23 mouse cellular contexts compared by ENCODE assay signal in genomic region chr9:62220451-62220850, GRCm38 (mm10).
A peak's percentile ranks its signal among the peaks of the same experiment; 100 is the strongest.
DNase-seq lines count a peak whose midpoint lies in the region; ATAC-seq lines count a peak whose summit lies in the region.
"Had no signal": no experiment of that assay in that cellular context is flagged by ENCODE, and none has a peak within 500 bp of the region (broad histone marks: within the 10 kb centered on the region; RNA-seq: fewer than 3 reads in every experiment).

No protein-coding gene starts in this region.

- 32% methylated on average over 5 of the region's 5 CpGs for WGBS in kidney, embryonic 15.5 days

- H3K4me2 ChIP-seq in kidney, embryonic 15.5 days, result no peak overlapping the region
- H3K4me2 ChIP-seq: hindbrain, embryonic 13.5 days; limb, embryonic 15.5 days; lung, embryonic 14.5 days had no signal

- no peak for ATAC-seq in kidney, embryonic 15.5 days (replicated peaks; ENCODE audit: low FRiP score)
- ATAC-seq: forebrain, embryonic 14.5 days; Patski had no signal

- no peaks in the 10 kb centered on the region for H3K9me3 ChIP-seq in kidney, embryonic 15.5 days (replicated peaks)
- H3K9me3 ChIP-seq: G1E; hindbrain, embryonic 13.5 days; limb, embryonic 15.5 days had no signal

- H3K36me3 ChIP-seq in kidney, embryonic 15.5 days, result no peaks in the 10 kb centered on the region
- H3K36me3 ChIP-seq: G1E; hindbrain, embryonic 13.5 days; limb, embryonic 15.5 days had no signal

- no peak overlapping the region for H3K27ac ChIP-seq in kidney, embryonic 15.5 days
- H3K27ac ChIP-seq: hindbrain, embryonic 13.5 days; limb, embryonic 15.5 days; liver, embryonic 14.5 days had no signal

- no peak overlapping the region for H3K4me3 ChIP-seq in kidney, embryonic 15.5 days (replicated peaks)
- H3K4me3 ChIP-seq: hindbrain, embryonic 13.5 days; limb, embryonic 15.5 days had no signal

- DNase-seq in kidney, postnatal 4 days, result peak; percentile 15 to 32
- DNase-seq in right cerebral cortex, adult 18-20 months, result peak; percentile 62
- no peak for DNase-seq in right cerebral cortex, postnatal 14 days
- DNase-seq in layer of hippocampus, adult 8-10 months (ENCODE audit: low spot score in 2 of 2), result peak; percentile 27 to 42
- DNase-seq in right cerebral cortex, postnatal 25 days, result peak; percentile 49
- no peak for DNase-seq in cerebellum, adult 11-12 months
- DNase-seq in ovary, postnatal 36 days (ENCODE audit: low spot score), result no peak
- DNase-seq: adrenal gland, adult 2 months; B cell, adult 2 months; cerebellum, adult 8-10 months; gastrocnemius, postnatal 25 days; kidney, adult 2 months; kidney, postnatal 25 days; lung, embryonic 14.5 days; midbrain, embryonic 14.5 days; thymus, postnatal 14 days had no signal

- H3K27me3 ChIP-seq in kidney, embryonic 15.5 days, result no peaks in the 10 kb centered on the region
- H3K27me3 ChIP-seq: limb, embryonic 15.5 days had no signal

- H3K9ac ChIP-seq in kidney, embryonic 15.5 days, result no peak overlapping the region
- H3K9ac ChIP-seq: hindbrain, embryonic 13.5 days; limb, embryonic 15.5 days; liver, embryonic 14.5 days; lung, embryonic 14.5 days had no signal

- peaks cover 17% of the 10 kb centered on the region for H3K4me1 ChIP-seq in kidney, embryonic 15.5 days

Comparison
In these comparisons a context has a peak if more than half of its experiments do, and no peak if none do; other contexts are left out.
1. DNase-seq: peak in kidney, postnatal 4 days (2 of 2), right cerebral cortex, adult 18-20 months (single experiment), layer of hippocampus, adult 8-10 months (2 of 2) and right cerebral cortex, postnatal 25 days (single experiment); none in right cerebral cortex, postnatal 14 days (single experiment), cerebellum, adult 11-12 months (single experiment) and ovary, postnatal 36 days (single experiment).